Mouse (Mus musculus): ENCODE data around the gene Jag2.

Jag2 gene

GRCm38 (mm10) chr12:112874199-112874598, 55.4 kb downstream of the Jag2 start:
- in situ Hi-C loops (cut with MboI; ENCODE audit: unreplicated experiment in 2 of 2), result loop anchor here in 1 of 2 experiments (5.0 kb wide), 1 partner anchor 128 kb away; the partner anchor contains the start of gene Brf1

GRCm38 (mm10) chr12:112873452-112874190, 56.0 kb downstream of the Jag2 start:
- in situ Hi-C loops (cut with MboI; ENCODE audit: unreplicated experiment in 2 of 2), result loop anchor here in 1 of 2 experiments (5.0 kb wide), 1 partner anchor 129 kb away; the partner anchor contains the start of gene Brf1

GRCm38 (mm10) chr12:112872991-112873390, 56.6 kb downstream of the Jag2 start:
- in situ Hi-C loops (cut with MboI; ENCODE audit: unreplicated experiment in 2 of 2), result loop anchor here in 1 of 2 experiments (5.0 kb wide), 1 partner anchor 129 kb away; the partner anchor contains the start of gene Brf1

GRCm38 (mm10) chr12:112871272-112871671, 58.3 kb downstream of the Jag2 start:
- in situ Hi-C loops (cut with MboI; ENCODE audit: unreplicated experiment in 2 of 2), result loop anchor here in 1 of 2 experiments (5.0 kb wide), 1 partner anchor 131 kb away; the partner anchor contains the start of gene Brf1

- in situ Hi-C loops (cut with MboI; ENCODE audit: unreplicated experiment in 2 of 2), result loop anchor here in 1 of 2 experiments (5.0 kb wide), 1 partner anchor 132 kb away; the partner anchor contains the start of gene Brf1
Observed at GRCm38 (mm10) chr12:112870775-112871174, 58.8 kb downstream of the Jag2 start.

DNA sequence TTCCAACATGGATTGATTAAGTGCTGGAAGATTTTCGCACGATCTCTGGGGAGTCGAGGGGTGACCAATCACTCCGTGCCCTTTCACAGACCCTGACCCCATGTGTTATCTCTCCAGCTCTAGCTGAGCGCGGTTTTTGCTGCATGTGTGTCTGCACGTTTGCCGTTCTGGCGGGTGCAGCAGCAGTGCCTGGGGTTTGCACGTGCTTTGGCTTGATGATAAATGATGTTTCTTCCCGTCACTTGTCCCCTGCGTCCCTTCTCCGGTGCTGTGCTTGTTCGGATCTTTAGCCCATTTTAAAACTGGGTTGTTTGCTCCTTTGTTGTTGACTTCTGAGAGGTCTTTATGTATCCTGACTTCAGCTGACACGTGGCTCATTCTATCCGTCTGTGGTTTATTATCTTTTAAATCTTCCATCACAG, 59.8 kb downstream of the Jag2 start:
- in situ Hi-C loops (cut with MboI; ENCODE audit: unreplicated experiment in 2 of 2), result loop anchor here in 1 of 2 experiments (5.0 kb wide), 1 partner anchor 133 kb away; the partner anchor contains the start of gene Brf1

GRCm38 (mm10) chr12:112868178-112869087, 61.1 kb downstream of the Jag2 start, which contains the start of gene Gpr132:
TSS of gene Gpr132 (minus strand) at chr12:112868228.
- in situ Hi-C loops (cut with MboI; ENCODE audit: unreplicated experiment in 2 of 2), result no loop called here

GRCm38 (mm10) chr12:112867106-112867674, 62.4 kb downstream of the Jag2 start:
- in situ Hi-C loops (cut with MboI; ENCODE audit: unreplicated experiment in 2 of 2), result no loop called here

- in situ Hi-C loops (cut with MboI; ENCODE audit: unreplicated experiment in 2 of 2), result no loop called here
Observed at GRCm38 (mm10) chr12:112866467-112867080, 63.0 kb downstream of the Jag2 start.

DNA sequence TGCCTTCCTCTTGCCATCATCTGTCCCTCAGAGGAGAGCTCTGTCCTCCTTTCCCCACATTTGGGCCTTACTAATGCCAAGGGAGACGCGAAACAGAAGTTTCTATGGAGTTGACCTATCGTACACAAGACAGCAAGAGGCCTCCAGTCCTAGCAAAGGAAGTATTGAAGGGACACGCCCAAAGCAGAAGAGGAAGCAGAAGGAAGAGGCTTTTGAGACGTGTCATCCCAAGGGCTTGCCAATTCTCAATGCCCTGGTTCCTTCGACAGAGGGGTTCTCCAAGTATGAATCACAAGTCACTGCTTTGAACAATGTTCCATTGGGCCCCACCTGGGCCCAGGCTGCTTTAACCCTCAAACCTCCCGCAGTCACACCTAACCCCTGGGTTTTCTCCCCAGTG, 64.8 kb downstream of the Jag2 start:
- in situ Hi-C loops (cut with MboI; ENCODE audit: unreplicated experiment in 2 of 2), result no loop called here

DNA sequence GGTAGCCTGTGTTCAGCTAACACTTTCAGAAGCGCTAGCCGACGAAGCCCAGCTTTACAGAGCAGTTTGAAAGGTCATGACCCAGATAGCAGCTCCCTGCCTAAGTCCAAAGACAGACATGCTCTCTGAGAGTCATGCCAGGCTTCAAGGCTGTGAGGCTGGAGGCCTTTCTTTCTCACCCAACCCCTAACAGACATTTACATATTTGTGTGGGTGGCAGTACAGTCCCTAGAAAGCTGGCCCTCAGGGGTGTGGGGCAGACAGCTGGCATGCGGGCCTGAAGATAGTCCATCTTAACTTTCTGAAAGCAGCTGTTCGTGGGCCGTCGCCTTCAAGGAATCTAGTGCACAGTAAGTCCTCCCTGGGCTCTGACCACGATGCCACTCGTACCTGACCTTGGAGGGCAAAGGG, 67.7 kb downstream of the Jag2 start:
- in situ Hi-C loops (cut with MboI; ENCODE audit: unreplicated experiment in 2 of 2), result no loop called here

GRCm38 (mm10) chr12:112860765-112861164, 68.8 kb downstream of the Jag2 start:
- in situ Hi-C loops (cut with MboI; ENCODE audit: unreplicated experiment in 2 of 2), result no loop called here

GRCm38 (mm10) chr12:112859930-112860329, 69.6 kb downstream of the Jag2 start:
- in situ Hi-C loops (cut with MboI; ENCODE audit: unreplicated experiment in 2 of 2), result no loop called here

- in situ Hi-C loops (cut with MboI; ENCODE audit: unreplicated experiment in 2 of 2), result no loop called here
Observed at GRCm38 (mm10) chr12:112858581-112859336, 70.8 kb downstream of the Jag2 start.

All from v-Abl transformed pro-B cells (cell line).